Mouse (Mus musculus): Measurements from ENCODE around the gene Cpa5. TPM values are rescaled to one million over a fixed set of nuclear protein-coding genes. Genes with fewer than 3 reads are reported as not detected.

The Cpa5 gene
- polyA plus RNA-seq, 1 experiment: not detected

DNA sequence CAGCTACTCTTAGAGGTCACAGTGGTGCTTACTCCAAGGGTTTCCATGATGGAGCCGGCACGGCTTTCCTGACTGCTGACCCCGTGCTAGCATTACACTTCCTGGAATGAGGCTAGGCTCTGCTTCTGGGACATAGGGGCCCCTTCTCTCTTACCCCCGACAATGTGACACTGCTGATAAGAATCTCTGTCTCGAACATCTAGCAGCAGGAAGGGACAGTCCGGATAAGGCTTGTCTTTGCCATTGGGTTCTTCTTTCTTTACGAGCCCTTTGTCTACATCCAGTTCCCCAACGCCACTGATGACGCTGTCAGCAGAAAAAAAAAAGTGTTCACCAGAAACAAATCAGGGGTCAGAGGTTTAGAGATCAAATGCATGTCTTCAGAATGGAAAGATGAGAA is 47.8 kb downstream of the Cpa5 start:
- no peaks in the 10 kb centered on the region for H3K36me3 ChIP-seq (ENCODE audit: control insufficient read depth, insufficient read depth)
- no peak for TF ChIP-seq MYOG (IDR thresholded peaks at IDR 0.05; ENCODE audit: control insufficient read depth in 1 of 3, insufficient read depth in 1 of 3, insufficient read length in 2 of 3, low read depth in 2 of 3)
- TF ChIP-seq REST (IDR thresholded peaks at IDR 0.05; ENCODE audit: insufficient read depth, insufficient read length): no peak
- TF ChIP-seq MYOD1 (IDR thresholded peaks at IDR 0.05; ENCODE audit: control insufficient read depth in 1 of 3, insufficient read length in 2 of 3, low read depth in 2 of 3): no peak
- TF ChIP-seq TCF12 (IDR thresholded peaks at IDR 0.05; ENCODE audit: insufficient read depth, poor library complexity, severe bottlenecking): no peak
- TF ChIP-seq MAX (IDR thresholded peaks at IDR 0.05; ENCODE audit: low read depth): no peak
- no peak for TF ChIP-seq TCF3 (IDR thresholded peaks at IDR 0.05; ENCODE audit: insufficient read length, low read depth)
- TF ChIP-seq POLR2AphosphoS2 (IDR thresholded peaks at IDR 0.05; ENCODE audit: insufficient read length, low read depth): no peak
- TF ChIP-seq SRF (IDR thresholded peaks at IDR 0.05; ENCODE audit: control insufficient read depth, insufficient read length, low read depth): no peak
- TF ChIP-seq E2F4 (IDR thresholded peaks at IDR 0.05; ENCODE audit: insufficient read depth): no peak
- no peak for TF ChIP-seq CEBPB (IDR thresholded peaks at IDR 0.05; ENCODE audit: insufficient read depth, poor library complexity, severe bottlenecking)
- TF ChIP-seq POLR2A (IDR thresholded peaks at IDR 0.05; ENCODE audit: insufficient read length, low read depth): no peak
- TF ChIP-seq USF1 (IDR thresholded peaks at IDR 0.05; ENCODE audit: low read depth): no peak
- no peak overlapping the region for H3K4me3 ChIP-seq
- H3ac ChIP-seq (ENCODE audit: control insufficient read depth, insufficient read length): no peak overlapping the region
- no peak overlapping the region for H3K4me2 ChIP-seq (ENCODE audit: low read depth)
- no peaks in the 10 kb centered on the region for H3K27me3 ChIP-seq (ENCODE audit: control insufficient read depth, insufficient read depth, insufficient read length)
- no peaks in the 10 kb centered on the region for H3K79me2 ChIP-seq (ENCODE audit: control insufficient read depth, insufficient read depth)

DNA sequence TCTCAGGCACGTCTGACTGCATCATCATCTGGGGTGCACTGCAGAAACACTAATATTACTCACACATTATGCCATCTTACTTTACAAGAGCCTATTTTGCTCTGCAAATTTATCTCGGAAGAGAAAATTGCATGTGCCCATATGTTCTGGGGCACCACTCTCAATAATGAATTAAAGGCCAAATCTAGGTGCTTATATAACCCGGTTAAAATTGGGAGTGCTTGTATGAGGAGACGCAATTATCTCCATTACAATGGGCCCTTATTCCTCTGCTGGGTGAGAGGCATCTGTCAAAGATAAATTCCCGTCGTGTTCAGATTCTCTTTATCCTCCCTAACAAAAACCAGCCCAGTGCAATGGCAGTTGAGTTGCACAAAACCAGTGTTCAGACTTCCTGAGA is 54.0 kb downstream of the Cpa5 start:
- Histone ChIP-seq H3K4me3 (no peak overlapping the region), H3K27me3 (ENCODE audit: control insufficient read depth, insufficient read depth, insufficient read length) (no peaks in the 10 kb centered on the region), H3ac (ENCODE audit: control insufficient read depth, insufficient read length) (no peak overlapping the region), H3K79me2 (ENCODE audit: control insufficient read depth, insufficient read depth) (no peaks in the 10 kb centered on the region), H3K4me2 (ENCODE audit: low read depth) (no peak overlapping the region), H3K36me3 (ENCODE audit: control insufficient read depth, insufficient read depth) (no peaks in the 10 kb centered on the region)
- TF ChIP-seq TCF3 (IDR thresholded peaks at IDR 0.05; ENCODE audit: insufficient read length, low read depth) (no peak), MAX (IDR thresholded peaks at IDR 0.05; ENCODE audit: low read depth) (no peak), REST (IDR thresholded peaks at IDR 0.05; ENCODE audit: insufficient read depth, insufficient read length) (no peak), MYOG (IDR thresholded peaks at IDR 0.05; ENCODE audit: control insufficient read depth in 1 of 3, insufficient read depth in 1 of 3, insufficient read length in 2 of 3, low read depth in 2 of 3) (no peak), MYOD1 (IDR thresholded peaks at IDR 0.05; ENCODE audit: control insufficient read depth in 1 of 3, insufficient read length in 2 of 3, low read depth in 2 of 3) (no peak), POLR2A (IDR thresholded peaks at IDR 0.05; ENCODE audit: insufficient read length, low read depth) (no peak), SRF (IDR thresholded peaks at IDR 0.05; ENCODE audit: control insufficient read depth, insufficient read length, low read depth) (no peak), CEBPB (IDR thresholded peaks at IDR 0.05; ENCODE audit: insufficient read depth, poor library complexity, severe bottlenecking) (no peak)

DNA sequence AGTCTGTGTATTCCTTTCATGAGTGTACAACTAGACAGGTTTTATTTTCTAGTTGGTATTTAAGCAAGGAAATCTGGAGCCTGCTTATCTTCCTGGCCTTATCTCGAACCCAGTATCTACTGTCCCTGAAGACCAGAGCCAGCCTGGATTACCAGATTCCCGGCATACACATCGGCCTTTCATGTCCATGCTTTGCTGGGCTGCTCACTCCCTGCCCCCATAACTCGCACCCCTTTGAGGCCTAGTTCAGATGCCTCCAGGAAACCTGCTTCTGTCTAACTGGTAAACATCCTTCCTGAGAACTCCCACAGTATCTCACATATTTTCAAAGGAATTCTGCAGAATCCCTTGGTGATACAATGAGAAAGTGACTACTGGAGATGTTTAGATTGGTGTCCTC is 54.5 kb downstream of the Cpa5 start:
- Histone ChIP-seq H3K36me3 (ENCODE audit: control insufficient read depth, insufficient read depth) (no peaks in the 10 kb centered on the region), H3K79me2 (ENCODE audit: control insufficient read depth, insufficient read depth) (no peaks in the 10 kb centered on the region), H3K4me3 (no peak overlapping the region), H3K4me2 (ENCODE audit: low read depth) (no peak overlapping the region), H3K27me3 (ENCODE audit: control insufficient read depth, insufficient read depth, insufficient read length) (no peaks in the 10 kb centered on the region), H3ac (ENCODE audit: control insufficient read depth, insufficient read length) (no peak overlapping the region)
- TF ChIP-seq CEBPB (IDR thresholded peaks at IDR 0.05; ENCODE audit: insufficient read depth, poor library complexity, severe bottlenecking) (no peak), TCF12 (IDR thresholded peaks at IDR 0.05; ENCODE audit: insufficient read depth, poor library complexity, severe bottlenecking) (no peak), TCF3 (IDR thresholded peaks at IDR 0.05; ENCODE audit: insufficient read length, low read depth) (no peak), USF1 (IDR thresholded peaks at IDR 0.05; ENCODE audit: low read depth) (no peak), MAX (IDR thresholded peaks at IDR 0.05; ENCODE audit: low read depth) (no peak), MYOD1 (IDR thresholded peaks at IDR 0.05; ENCODE audit: control insufficient read depth in 1 of 3, insufficient read length in 2 of 3, low read depth in 2 of 3) (no peak), SRF (IDR thresholded peaks at IDR 0.05; ENCODE audit: control insufficient read depth, insufficient read length, low read depth) (no peak), POLR2A (IDR thresholded peaks at IDR 0.05; ENCODE audit: insufficient read length, low read depth) (no peak), MYOG (IDR thresholded peaks at IDR 0.05; ENCODE audit: control insufficient read depth in 1 of 3, insufficient read depth in 1 of 3, insufficient read length in 2 of 3, low read depth in 2 of 3) (no peak), E2F4 (IDR thresholded peaks at IDR 0.05; ENCODE audit: insufficient read depth) (no peak), REST (IDR thresholded peaks at IDR 0.05; ENCODE audit: insufficient read depth, insufficient read length) (no peak), POLR2AphosphoS2 (IDR thresholded peaks at IDR 0.05; ENCODE audit: insufficient read length, low read depth) (no peak)

DNA sequence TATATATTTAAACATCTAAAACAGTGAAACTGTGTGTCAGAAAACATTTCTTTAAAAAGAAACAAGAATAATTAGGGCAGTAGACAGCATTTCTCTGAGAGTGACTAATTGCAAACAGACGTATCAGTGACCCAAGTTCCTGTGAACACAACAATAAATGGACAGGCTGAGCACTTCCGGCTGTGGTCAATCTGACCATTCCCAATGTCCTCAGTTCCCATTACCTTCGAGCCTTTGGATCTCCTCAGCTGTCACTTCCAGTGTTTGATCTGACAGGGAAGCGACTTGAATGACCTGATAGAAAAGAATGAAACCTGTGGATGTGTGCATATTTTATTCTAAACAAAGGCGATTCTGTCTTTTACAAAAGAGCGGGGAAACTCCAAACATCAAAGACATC is 55.2 kb downstream of the Cpa5 start:
- H3K27me3 ChIP-seq (ENCODE audit: control insufficient read depth, insufficient read depth, insufficient read length): no peaks in the 10 kb centered on the region
- H3K36me3 ChIP-seq (ENCODE audit: control insufficient read depth, insufficient read depth): no peaks in the 10 kb centered on the region
- no peak overlapping the region for H3K4me3 ChIP-seq
- no peak overlapping the region for H3ac ChIP-seq (ENCODE audit: control insufficient read depth, insufficient read length)
- no peak for TF ChIP-seq USF1 (IDR thresholded peaks at IDR 0.05; ENCODE audit: low read depth)
- TF ChIP-seq MYOD1 (IDR thresholded peaks at IDR 0.05; ENCODE audit: control insufficient read depth in 1 of 3, insufficient read length in 2 of 3, low read depth in 2 of 3): no peak
- TF ChIP-seq POLR2AphosphoS2 (IDR thresholded peaks at IDR 0.05; ENCODE audit: insufficient read length, low read depth): no peak
- TF ChIP-seq E2F4 (IDR thresholded peaks at IDR 0.05; ENCODE audit: insufficient read depth): no peak
- TF ChIP-seq TCF3 (IDR thresholded peaks at IDR 0.05; ENCODE audit: insufficient read length, low read depth): no peak
- TF ChIP-seq MAX (IDR thresholded peaks at IDR 0.05; ENCODE audit: low read depth): no peak
- TF ChIP-seq REST (IDR thresholded peaks at IDR 0.05; ENCODE audit: insufficient read depth, insufficient read length): no peak
- no peak for TF ChIP-seq CEBPB (IDR thresholded peaks at IDR 0.05; ENCODE audit: insufficient read depth, poor library complexity, severe bottlenecking)
- TF ChIP-seq TCF12 (IDR thresholded peaks at IDR 0.05; ENCODE audit: insufficient read depth, poor library complexity, severe bottlenecking): no peak
- no peak for TF ChIP-seq SRF (IDR thresholded peaks at IDR 0.05; ENCODE audit: control insufficient read depth, insufficient read length, low read depth)
- TF ChIP-seq MYOG (IDR thresholded peaks at IDR 0.05; ENCODE audit: control insufficient read depth in 1 of 3, insufficient read depth in 1 of 3, insufficient read length in 2 of 3, low read depth in 2 of 3): no peak
- TF ChIP-seq POLR2A (IDR thresholded peaks at IDR 0.05; ENCODE audit: insufficient read length, low read depth): no peak
- no peak overlapping the region for H3K4me2 ChIP-seq (ENCODE audit: low read depth)
- no peaks in the 10 kb centered on the region for H3K79me2 ChIP-seq (ENCODE audit: control insufficient read depth, insufficient read depth)
